Mouse (Mus musculus) hindbrain, embryonic 13.5 days (tissue): Measurements from ENCODE around the gene Mnt. TPM values are rescaled to one million over a fixed set of nuclear protein-coding genes. Genes with fewer than 3 reads are reported as not detected.

ENCODE experiments used
- microRNA-seq: library from miRNA; unstranded; fragments of <30 nt; microRNA quantifications from one replicate; pipeline ENCODE4, GENCODE M21; 2016
- polyA plus RNA-seq: library from polyadenylated mRNA; unstranded; fragments of >200 nt; fragmentation: Nextera tagmentation; extraction: Ambion mirVana; gene quantifications from 2 replicates; pipeline ENCODE4 v1.2.1, GENCODE M21; 2015

Gene Mnt
- polyA plus RNA-seq, 1 experiment from 2014 or later, result 9.0 TPM

Small RNAs within 50 kb of the gene (microRNA-seq; reads per million reads assigned to microRNA genes)
- not detected for gene Mir6926

Other genes with a start within 250 kb of the Mnt start
- 10.4 and 10.6 TPM in 2 replicates for gene Rap1gap2, start 220.0 kb upstream of the Mnt start, polyA plus RNA-seq
- gene Ccdc92b, start 211.3 kb upstream of the Mnt start, polyA plus RNA-seq, result 2.0 and 2.1 TPM in 2 replicates
- gene Cluh, start 181.4 kb upstream of the Mnt start, polyA plus RNA-seq, result 14.3 and 16.8 TPM in 2 replicates
- 62.2 and 75.3 TPM in 2 replicates for gene Pafah1b1, start 106.2 kb upstream of the Mnt start, polyA plus RNA-seq
- gene Mettl16, start 60.1 kb upstream of the Mnt start, polyA plus RNA-seq, result 53.8 and 55.4 TPM in 2 replicates
- gene Sgsm2, start 66.1 kb downstream of the Mnt start, polyA plus RNA-seq, result 17.8 and 19.1 TPM in 2 replicates
- 29.4 and 29.6 TPM in 2 replicates for gene Tsr1, start 67.2 kb downstream of the Mnt start, polyA plus RNA-seq
- 17.8 and 18.4 TPM in 2 replicates for gene Smg6, start 94.9 kb downstream of the Mnt start, polyA plus RNA-seq
- gene Srr, start 95.0 kb downstream of the Mnt start, polyA plus RNA-seq, result 34.1 and 34.4 TPM in 2 replicates